Mouse (Mus musculus): ENCODE results near the gene Rapgef4.
A peak's percentile ranks its signal among the peaks of the same experiment; 100 is the strongest.

Rapgef4 gene

DNA sequence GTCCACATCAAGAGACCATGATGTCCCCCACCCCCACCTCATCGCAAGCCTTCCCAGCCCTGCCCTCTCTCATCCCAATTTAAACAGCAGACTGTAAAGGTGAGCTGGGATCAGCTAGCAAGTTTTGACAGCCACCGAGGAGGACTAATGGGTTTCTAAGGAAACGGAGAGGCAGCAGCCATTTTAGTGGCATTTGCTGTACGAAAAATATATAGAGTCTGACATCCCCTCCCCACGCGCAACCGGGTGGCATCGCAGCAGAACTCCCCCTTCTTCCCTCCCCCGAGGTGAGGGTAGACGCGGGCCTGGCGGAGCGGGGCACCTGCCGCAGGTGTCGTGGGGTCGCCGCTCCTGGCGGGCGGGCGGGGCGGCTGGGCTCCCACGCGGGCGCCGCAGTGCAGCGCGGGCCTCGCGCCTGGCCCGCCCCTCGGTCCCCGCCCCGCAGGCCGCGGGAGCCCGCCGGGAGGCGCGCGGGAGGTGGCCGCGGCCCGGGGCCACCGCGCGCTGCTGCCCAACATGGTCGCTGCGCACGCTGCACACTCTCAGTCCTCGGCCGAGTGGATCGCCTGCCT is at the start of gene Rapgef4:
Gene Rapgef4 (plus strand): TSS at position 470 of the 572 bp plus-strand sequence.
- DNase-seq (ENCODE audit: extremely low read depth, low read depth, low spot score), result no peak

DNA sequence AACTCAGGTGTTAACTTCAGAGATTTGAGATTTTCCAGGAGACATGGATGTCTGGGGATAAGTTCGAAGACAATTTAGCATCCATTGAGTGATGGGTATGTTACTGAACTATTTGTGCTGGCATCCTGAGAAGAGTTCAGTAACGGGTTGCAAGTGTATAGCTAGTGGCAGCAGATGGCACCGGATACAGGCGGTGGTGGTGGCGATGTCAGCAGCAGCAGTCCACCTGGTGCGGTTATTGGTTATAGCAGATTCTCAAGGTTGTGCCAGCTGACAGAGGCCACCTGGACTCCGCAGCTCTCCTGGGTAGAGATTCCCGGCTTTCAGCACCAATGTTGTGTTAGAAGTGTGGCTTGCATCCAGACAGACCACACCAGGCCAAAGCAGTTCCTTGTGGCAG is 47.0 kb upstream of the Rapgef4 start:
- DNase-seq (ENCODE audit: extremely low read depth, low read depth, low spot score), result no peak

DNA sequence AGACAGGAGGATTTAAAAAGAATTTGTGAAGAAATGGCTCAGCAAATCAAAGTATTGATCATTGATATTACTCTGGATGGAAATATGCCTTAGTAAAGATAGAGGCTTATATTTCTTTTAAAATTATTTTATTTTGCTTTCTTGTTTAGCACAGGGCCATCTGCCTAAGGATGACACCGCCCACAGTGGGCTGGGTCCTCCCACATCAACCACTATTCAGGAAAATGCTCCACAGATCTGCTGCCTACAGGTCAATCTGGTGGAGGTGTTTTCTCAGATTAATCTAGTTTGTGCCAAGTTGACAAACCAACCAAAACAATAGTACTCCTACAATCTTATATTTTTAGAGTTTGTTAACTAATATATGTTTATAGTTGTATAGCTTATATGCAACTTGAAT is 44.3 kb upstream of the Rapgef4 start:
- DNase-seq (ENCODE audit: extremely low read depth, low read depth, low spot score), result no peak

DNA sequence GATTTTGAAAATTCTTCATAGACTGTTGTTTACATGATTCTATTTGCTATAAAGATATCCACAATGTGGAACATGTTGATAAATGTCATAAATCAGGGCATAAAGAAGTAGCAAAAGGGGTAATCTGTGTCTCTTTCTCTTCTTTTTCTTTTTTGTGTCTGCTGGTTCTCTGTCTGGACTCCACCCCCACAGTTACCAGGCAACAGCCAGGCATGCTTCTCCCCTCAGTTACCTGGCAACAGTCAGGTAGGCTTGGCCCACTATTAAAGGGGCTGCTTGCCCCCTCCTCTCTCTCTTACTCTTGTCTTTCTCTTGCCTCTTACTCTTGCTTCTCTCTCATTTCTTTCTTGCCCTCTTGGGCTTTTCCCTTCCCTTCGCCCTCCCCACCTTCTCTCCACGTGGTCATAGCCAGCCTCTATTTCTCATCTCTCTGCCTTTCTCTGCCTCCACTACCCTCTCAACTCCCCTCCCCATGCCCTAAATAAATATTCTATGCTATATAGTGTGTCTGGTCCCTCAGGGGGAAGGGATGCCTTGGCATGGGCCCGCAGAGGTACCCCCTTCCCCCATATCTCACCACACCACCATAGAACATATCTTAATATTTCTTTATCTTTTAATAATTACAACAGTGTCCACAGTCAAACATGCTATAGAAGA is 43.3 kb upstream of the Rapgef4 start:
- DNase-seq (ENCODE audit: extremely low read depth, low read depth, low spot score), result no peak

DNA sequence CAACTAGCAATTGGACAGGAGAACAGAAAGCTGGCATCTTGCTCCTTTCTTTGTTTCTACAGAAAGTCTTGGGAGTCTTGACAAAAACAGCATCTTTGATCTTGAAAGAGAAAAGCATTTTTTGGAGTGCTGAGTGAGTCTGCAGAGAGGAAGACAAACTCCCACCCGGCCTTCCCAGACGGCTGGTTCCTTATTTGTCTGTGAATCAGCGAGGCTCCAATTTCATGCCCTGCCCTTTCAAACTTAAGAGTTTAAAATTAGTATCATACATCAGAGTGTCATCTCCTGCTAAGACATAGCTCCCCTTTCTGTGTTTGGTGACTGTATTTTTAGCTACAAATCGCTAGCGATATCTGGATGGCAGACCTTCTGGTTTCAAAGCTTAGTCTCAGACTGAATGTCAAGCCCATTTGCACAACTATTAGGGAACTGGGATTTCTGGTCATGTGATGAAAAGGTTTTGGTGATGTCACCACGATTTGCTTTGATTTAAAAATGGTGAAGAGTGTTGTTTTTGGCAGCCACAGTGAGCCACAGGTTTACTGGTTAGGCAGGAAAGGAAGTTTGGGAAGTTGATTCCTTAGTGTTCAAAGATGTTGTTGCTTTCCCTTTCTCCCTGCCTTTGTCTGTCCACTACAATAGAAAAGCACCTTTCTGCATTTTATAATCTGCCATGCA is 42.2 kb upstream of the Rapgef4 start:
- DNase-seq (ENCODE audit: extremely low read depth, low read depth, low spot score), result no peak

DNA sequence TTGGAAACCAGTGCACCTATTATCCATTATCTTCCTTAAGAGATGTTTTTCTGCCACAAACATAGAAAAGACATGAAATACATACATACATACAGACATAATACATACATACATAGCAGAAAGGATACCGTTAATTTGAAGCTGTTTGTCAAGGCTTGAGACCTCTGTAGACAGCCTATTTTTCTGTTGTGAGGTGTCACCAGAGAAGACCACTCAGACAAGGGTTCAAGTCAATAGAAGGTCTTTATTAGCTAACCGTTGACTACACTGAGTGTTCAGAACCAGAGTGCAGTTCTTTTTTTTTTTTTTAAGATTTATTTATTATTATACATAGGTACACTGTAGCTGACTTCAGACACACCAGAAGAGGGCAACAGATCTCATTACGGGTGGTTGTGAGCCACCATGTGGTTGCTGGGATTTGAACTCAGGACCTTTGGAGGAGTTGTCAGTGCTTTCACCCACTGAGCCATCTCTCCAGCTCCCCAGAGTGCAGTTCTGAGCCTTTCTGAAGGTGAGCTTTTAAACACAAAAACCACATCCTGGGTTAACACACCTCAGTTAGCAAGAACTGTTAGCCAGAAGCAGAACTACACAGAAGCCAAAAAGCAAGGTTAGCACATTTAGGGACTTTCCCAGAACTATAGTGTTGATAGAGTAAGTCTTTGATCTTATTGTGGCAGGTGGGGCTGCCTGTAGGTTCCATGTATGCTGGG is 39.9 kb upstream of the Rapgef4 start:
- DNase-seq (ENCODE audit: extremely low read depth, low read depth, low spot score), result no peak

DNA sequence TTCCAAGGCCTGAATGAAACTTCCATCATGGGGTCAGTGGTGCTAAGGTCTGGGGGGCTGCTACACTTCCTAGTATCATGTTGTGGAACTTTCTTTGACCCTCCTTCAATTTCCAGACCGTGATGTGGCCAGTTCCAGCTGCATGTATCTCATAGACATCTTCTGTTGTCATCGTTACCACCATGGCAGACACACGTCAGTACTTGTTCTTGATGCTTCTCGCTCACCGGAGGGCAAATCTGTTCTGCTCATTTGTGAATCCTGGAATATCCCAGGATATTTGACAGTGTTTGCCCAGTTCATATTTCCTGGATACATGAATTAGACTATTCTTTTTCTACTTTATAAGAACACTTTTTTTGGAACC is 39.3 kb upstream of the Rapgef4 start:
- no peak for DNase-seq (ENCODE audit: extremely low read depth, low read depth, low spot score)

DNA sequence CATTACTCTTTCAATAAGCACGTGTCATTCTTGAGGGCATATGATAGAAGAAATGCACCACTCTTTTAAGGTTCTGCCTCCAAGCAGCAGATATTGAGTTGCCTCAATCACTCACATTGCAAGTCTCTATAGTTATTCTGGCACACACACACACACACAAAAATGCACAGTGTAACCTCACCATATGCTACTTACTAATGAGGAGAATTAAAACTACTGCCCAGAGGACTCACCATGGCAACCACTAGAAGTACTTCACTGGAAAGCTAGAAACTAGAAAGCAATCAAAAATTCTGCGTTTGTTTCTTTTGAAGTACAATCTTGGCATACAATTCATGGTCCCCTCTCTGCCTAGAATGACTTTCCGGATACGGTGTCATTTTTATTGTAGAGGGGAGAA is 29.8 kb upstream of the Rapgef4 start:
- no peak for DNase-seq (ENCODE audit: extremely low read depth, low read depth, low spot score)

DNA sequence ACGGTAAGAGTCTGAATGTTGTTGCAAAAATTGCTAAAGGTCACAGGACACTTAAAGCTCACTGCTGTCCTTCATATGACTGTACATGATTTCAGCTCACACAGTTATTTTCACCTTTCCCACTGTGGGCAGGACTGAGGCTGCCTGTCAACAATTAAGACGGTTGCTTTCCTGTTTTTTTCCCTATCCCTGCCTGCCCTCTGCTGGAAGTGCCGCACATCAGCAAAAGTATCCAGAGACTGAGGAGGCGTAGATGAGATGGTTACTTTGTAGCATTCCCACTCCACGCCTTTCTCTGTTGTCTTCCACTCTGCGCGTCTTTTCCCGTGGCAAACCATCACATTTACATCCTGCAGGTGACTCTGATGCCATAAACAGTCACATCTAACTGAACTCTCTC is 25.4 kb upstream of the Rapgef4 start:
- no peak for DNase-seq (ENCODE audit: extremely low read depth, low read depth, low spot score)

DNA sequence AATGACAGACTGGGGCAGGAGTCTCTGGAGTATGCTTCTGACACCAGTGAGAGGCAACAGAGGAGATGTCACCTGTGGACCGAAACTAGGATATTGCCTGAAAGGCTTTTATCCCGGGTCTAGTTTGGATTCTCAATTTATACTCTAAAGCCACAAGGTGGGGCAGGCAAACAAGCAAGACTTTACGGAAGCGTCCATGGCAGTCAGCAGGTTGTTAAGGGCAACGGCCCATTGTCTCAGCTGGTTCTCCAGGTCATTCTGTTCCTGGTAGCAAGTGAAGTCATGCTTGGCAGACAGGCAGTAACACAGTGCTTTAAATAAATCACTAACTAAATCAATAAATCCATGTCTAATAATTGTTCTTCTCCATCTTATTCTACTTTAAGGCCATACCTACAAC is 24.6 kb upstream of the Rapgef4 start:
- DNase-seq (ENCODE audit: extremely low read depth, low read depth, low spot score), result no peak

DNA sequence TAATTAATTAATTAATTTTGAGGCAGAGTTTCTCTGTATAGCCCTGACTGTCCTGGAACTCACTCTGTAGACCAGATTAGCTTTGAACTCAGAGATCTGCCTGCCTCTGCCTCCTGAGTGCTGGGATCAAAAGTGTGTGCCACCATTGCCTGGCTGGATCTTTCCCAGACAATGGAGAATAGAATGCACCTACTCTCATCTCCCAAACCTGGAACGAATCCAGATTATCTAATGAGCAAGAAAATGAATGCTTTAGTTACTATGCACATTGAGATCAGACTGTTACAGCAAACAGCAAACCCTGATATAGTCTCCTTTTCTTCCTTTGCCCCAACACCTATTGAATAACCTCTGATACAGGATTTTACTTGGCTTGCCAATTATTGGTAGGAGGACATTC is 23.1 kb upstream of the Rapgef4 start:
- no peak for DNase-seq (ENCODE audit: extremely low read depth, low read depth, low spot score)

DNA sequence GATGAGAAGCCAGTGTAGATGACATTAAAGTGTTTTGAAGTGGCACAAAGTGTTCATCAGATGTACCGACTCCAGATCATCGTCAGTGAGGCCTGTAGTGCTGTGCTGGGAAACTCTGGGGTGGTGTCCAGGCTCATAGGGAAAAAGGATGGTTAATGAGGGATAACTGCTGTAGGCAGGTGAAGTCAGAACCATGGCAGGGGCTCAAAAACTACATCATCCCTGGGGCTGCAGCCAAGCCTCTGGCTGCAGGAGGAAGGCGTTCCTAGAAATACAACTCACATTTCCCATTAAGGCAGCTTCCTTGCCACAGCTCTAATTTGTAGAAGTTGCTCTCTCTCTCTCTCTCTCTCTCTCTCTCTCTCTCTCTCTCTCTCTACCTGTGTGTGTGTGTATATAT is 22.6 kb upstream of the Rapgef4 start:
- DNase-seq (ENCODE audit: extremely low read depth, low read depth, low spot score), result no peak

DNA sequence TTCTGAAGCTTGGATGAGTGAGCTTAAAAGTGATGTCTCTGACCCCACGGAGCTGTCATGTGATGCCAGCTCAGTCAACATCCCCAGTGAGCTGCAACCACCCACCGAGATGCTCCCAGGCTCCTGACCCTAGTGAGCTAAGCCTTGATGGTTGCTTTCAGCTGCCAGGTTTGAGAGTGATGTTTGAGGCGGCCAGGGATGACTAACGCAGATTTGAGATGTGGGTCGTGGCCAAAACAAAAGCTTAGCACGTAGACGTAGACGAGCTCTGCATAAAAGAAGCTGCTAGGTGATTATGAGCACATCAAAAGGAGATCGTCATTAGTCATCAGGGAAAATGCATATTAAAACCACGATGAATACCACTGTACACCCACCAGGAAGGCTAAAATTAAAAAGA is 16.8 kb upstream of the Rapgef4 start:
- DNase-seq (ENCODE audit: extremely low read depth, low read depth, low spot score), result no peak

DNA sequence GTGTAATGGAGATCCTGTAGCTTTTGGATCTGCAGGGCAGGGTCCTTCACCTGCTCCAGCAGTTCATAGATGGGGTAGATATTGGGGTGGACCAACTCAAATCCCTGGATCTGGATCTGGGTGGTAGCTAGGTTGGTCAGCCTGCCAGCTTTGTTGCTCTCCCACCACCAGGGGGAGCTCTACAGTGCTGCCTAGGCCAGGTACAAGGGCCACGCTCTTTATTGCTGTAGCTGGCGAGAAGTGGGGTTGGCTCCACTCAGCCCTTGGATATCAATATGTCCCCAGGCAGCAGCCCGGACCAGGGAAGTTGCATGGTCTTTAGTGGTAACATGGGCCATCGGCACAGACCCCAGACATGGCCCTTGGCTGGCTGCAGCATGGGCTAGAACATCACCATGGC is 15.6 kb upstream of the Rapgef4 start:
- no peak for DNase-seq (ENCODE audit: extremely low read depth, low read depth, low spot score)

DNA sequence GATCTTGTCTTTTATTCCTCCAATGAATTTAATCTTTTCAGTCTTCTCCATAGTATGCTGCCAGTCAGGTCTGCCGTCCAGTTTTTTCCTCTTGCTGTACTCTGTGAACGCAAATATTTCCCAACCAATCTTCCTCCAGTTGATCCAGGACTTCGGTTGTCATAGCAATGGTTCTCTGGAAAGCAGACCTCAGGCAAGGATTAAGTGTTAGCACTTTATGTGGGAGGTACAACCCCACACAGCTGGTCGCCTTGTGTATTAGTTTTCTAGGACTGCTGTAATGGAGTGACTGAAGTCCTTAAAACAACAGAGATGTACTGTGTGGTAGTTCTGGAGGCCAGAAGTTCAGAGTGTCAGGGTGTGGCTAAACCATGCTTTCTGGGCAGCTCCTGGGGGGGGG is 14.3 kb upstream of the Rapgef4 start:
- DNase-seq (ENCODE audit: extremely low read depth, low read depth, low spot score), result peak; percentile 56

DNA sequence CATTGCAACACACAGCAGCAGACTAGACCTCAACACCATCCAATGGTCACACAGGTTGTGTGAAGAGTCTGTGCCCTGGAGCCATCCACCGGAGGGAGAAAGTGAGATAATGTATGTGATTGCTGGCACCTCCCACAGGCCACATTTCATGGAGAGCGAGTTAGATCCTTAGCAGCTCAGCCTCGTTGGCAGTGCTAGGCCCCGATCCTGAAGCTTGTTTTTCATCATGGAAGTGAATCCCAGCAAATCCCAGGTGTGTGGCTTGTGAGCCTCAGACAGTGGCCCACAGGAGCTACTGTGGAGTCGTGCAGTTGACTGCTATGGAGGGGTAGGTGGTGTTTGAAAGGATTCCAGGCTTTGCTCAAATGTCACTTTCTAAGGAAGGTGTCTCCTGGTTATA is 13.2 kb upstream of the Rapgef4 start:
- no peak for DNase-seq (ENCODE audit: extremely low read depth, low read depth, low spot score)

DNA sequence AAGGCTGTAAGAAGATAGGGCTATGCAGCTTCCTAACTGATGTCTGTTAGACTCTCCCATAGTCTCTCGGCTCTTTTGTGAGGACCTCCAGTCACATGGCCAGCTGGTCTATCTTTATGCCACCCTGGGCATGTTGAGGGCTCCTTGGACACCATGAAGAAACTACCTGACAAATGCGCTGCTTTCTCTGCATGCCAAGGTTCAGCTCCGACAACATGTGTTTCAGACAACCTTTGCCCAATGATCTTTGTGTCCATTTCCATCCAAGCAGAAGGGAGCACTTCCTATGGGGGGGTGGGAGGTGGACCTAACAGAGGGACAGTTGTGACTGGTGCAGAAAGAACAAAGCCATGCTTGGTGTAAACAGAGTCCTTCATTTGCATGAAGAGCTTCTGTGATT is 7.4 kb upstream of the Rapgef4 start:
- DNase-seq (ENCODE audit: extremely low read depth, low read depth, low spot score), result no peak

DNA sequence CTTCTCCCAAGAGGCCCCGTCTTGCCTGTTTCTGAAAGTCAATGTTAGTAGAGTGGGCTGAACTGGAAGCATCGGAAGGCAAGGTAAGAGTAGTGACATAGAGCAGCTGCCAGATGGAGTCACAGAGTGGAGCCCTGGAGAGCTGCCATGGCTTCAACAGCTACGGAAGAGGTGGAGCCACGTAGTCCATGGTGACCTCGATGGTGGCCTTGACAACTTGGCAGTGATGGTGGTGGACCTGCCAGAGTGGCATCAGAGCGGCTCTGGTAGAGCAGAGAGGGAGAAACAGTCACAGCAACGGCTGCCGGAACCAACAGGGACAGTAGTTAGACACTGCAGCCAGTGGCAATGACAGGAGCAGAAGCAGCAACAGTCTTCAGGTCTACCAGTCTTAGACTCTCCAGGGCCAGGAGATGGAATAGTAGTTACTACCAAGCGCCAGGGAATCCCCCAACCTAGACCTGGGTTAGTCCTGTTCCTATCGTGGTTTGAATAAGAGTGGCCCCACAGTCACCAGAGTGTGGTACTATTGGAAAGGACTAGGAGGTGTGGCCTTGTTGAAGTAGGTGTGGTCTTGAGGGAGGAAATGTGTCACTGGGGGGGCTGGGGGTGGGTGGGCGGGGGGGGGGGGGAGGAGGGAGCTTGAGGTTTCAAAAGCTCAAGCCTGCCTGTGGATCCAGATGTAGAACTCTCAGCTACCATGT is 6.7 kb upstream of the Rapgef4 start:
- no peak for DNase-seq (ENCODE audit: extremely low read depth, low read depth, low spot score)

DNA sequence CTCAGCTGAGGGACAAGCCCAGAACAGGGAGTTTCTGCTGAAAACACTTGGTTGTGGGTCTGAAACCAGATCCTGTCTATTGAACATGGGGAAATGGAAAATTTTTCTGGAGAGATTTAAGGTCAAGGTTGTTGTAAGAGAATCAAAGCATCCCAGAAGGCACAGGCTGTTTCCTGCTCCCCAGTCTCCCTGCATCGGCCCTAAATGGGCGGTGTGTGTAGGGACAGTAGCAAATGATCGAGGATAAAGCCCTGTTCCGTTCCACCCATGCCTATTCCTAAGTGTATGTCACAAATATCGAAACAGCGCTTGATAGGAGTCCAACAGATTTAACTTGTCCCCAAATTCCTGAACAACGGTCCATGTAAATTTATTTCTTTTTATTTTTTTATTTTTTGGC is 1.1 kb upstream of the Rapgef4 start:
- DNase-seq (ENCODE audit: extremely low read depth, low read depth, low spot score), result no peak

DNA sequence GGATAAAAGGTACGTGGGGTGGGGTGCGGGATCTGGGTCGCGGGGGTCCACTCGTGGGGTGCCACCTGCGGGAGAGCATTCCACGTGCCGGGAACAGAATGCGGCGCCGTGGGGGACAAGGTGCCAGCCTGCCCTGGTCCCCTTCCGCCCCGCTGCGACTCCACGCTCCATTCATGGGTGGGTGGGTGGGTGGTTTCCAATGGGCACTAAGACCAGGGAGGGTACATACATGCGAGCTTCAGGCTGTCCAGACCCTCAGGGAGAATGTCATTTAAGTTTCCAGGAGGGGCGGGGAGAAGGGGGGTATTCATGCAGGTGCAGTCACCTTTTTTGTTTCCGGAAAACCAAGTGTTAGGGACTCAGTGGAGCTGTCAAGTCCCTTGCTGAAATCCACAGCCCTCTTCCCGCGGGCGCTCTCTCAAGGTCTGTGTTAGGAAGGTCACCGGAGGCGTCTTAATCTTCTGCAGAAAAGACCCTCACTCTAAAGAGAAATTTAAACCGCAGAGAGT is 357 bp downstream of the Rapgef4 start:
- DNase-seq (ENCODE audit: extremely low read depth, low read depth, low spot score), result no peak

DNA sequence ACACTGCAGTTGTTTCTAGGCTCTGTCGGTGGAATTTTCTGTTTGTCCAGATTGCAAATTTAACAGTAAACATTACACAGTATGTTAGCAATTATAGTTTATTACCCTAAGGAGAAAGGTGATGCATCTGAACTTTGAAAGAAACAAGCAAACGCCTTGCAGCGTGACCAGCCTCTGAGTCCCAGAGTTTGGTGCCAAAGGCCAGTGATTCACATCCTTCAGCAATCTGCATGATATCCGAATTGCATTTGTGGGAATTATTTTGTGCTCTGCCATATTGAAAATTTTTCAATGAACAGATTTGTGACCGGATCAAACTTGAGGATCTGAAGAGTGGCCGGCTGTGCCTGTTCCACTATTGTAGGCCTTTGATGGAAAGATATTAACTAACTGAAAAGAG is 856 bp downstream of the Rapgef4 start:
- DNase-seq (ENCODE audit: extremely low read depth, low read depth, low spot score), result no peak
